Mouse (Mus musculus) embryonic facial prominence, embryonic 10.5 days (tissue): ENCODE data around the gene Wnt3. TPM values are rescaled to one million over a fixed set of nuclear protein-coding genes. Genes with fewer than 3 reads are reported as not detected.

ENCODE experiments used
- DNase-seq: peaks from one replicate; pipeline ENCODE4 v3.0.0-alpha.2; 2017; ENCODE audit warnings: low spot score
- H3K27ac ChIP-seq: fragments of 300-500 bp; sonication (generic); replicated peaks from 2 replicates; pipeline ENCODE4 v1.5.1; 2016; ENCODE audit warnings: mild to moderate bottlenecking
- H3K27me3 ChIP-seq: fragments of 300-500 bp; sonication (generic); replicated peaks from 2 replicates; pipeline ENCODE4 v1.6.1; 2016; ENCODE audit warnings: low read depth, mild to moderate bottlenecking; ENCODE audit not compliant: poor library complexity, severe bottlenecking
- H3K36me3 ChIP-seq: fragments of 300-500 bp; sonication (generic); replicated peaks from 2 replicates; pipeline ENCODE4 v1.6.1; 2016; ENCODE audit warnings: mild to moderate bottlenecking, moderate library complexity
- H3K4me1 ChIP-seq: fragments of 300-500 bp; sonication (generic); 2 replicates; pipeline ENCODE4 v1.6.1; 2016
- H3K4me3 ChIP-seq: fragments of 300-500 bp; sonication (generic); 2 replicates; pipeline ENCODE4 v1.5.1; 2016; ENCODE audit warnings: mild to moderate bottlenecking, moderate library complexity
- H3K9me3 ChIP-seq: fragments of 300-500 bp; sonication (generic); 2 replicates; pipeline ENCODE4 v1.6.1; 2016; ENCODE audit warnings: mild to moderate bottlenecking
- WGBS: fragments of 180-500 bp; shearing (Covaris S2); methylation state at CpG from one replicate; pipeline ENCODE4 v1.1.7; 2016; 5-methylcytosine and 5-hydroxymethylcytosine counted together
- polyA plus RNA-seq: library from polyadenylated mRNA; unstranded; fragments of >200 nt; fragmentation: Nextera tagmentation; extraction: Ambion mirVana; gene quantifications from 2 replicates; pipeline ENCODE4 v1.2.1, GENCODE M21; 2016

Gene Wnt3
- polyA plus RNA-seq: 3.7 and 4.3 TPM in 2 replicates

DNA sequence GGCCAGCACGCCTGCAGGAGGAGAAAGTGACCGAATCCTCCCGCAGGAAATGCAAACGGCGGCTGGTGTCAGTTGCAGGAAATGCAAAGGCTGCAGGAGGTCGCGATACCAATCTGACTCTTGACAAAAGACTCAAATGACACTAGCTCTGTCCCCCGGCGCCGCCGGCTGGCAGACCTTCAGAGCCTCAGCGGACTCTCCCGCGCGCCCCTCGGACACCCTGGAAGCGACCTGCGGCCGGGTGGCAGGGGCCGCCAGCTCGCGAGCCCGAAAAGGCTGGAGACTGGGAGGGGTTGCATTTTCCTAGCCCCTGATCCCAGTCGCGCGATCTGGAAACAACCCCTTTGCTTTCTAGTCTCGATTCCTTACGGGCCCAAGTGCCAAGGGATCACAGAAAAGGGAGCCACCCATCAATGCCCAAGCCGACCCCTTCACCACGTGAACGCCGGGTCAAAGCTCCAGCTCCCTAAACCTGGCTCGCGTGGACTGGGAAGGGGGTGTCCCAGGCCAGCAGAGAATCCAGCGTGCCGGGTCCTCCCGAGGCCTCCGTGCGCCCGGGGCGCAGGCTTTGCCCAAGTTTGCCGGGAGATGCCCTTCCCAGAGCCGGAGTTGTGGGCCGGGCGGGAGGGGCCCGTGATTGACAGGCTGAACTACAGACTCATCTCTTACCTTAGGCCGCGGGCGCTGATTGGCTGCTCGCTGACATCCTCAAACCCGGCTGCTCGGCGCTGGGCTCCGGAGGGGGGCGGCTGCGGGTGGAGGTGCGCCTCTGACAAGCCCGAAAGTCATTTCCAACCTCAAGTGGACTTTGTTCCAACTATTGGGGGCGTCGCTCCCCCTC lies at the start of gene Wnt3:
Wnt3 (plus strand) TSS at position 764 of the 841 bp plus-strand sequence.
- peak; percentile 77 for DNase-seq
- under 1% methylated on average over 60 of the region's 60 CpGs for WGBS
- H3K4me1 ChIP-seq: peaks cover 45% of the 10 kb centered on the region

DNA sequence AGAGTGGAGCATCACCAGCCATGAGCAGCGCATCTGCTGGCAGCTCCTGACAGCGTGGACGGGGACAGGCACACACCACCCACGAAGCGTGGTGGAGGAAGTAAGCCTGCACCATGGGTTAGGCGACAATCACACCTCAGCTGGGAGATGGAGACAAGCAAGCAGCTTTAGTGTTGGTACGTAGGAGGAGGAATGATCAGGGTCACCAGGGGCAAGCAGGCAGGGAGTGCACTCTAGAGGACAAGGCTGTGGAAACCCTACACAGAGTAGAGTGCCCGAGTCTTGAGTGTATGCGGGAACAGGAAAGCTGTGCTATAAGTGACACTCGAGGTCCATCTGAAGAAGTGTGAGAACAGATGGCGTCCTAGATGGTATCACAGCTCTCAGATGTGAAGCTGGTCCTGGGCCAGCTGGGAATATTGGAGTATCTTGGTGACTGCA lies 49.6 kb upstream of the Wnt3 start:
- no peaks in the 10 kb centered on the region for H3K9me3 ChIP-seq
- no peak for DNase-seq
- H3K36me3 ChIP-seq: no peaks in the 10 kb centered on the region
- no peak overlapping the region for H3K4me3 ChIP-seq
- peaks cover 21% of the 10 kb centered on the region for H3K27me3 ChIP-seq
- peaks cover 20% of the 10 kb centered on the region for H3K4me1 ChIP-seq
- no peak overlapping the region for H3K27ac ChIP-seq
- WGBS: 81% methylated on average over 11 of the region's 11 CpGs

More for the DNA sequence above, at the start of gene Wnt3:
- H3K27me3 ChIP-seq: peaks cover 100% of the 10 kb centered on the region
- H3K4me3 ChIP-seq: peak within 1 kb of the TSS; percentile 58
- H3K9me3 ChIP-seq: no peaks in the 10 kb centered on the region
- H3K27ac ChIP-seq: peak within 1 kb of the TSS; percentile 51; the same call in 1 of the 2 replicates
- H3K36me3 ChIP-seq: no peaks in the 10 kb centered on the region

DNA sequence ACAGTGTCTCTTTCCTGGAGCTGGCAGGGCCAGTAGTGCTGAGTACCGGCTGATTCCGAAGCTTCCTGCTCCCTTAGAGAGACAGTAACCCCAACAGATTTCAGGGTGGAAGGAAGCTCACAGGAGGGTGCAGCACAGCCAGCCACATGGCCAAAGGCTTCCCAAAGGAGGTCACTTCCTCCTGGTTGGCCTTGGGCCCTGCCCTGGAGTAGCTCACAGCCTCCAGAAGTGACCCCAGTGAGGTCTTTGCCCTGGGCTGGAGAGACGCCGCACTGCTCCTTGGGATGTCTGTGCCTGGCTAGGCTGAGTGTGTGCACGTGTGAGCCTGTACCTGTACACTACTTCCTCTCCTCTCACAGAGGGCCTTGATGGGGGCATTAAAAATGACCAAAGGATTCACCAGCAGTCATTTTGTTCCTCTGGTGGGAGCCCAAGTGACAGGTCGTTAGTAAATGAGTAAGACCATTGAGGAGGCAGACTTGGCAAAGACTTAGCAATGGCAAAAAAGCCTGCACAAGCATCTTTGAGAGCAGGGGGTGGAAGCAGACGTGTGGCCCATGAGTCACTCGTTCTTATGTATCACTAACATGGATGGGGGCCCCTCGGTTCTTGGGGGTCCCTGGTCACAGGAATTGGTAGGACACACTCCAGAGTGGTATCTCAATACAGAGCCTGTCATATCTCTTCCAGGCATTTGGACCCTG lies 44.5 kb upstream of the Wnt3 start:
- Histone ChIP-seq H3K27ac (no peak overlapping the region), H3K9me3 (no peaks in the 10 kb centered on the region), H3K4me1 (peaks cover 19% of the 10 kb centered on the region), H3K27me3 (peaks cover 50% of the 10 kb centered on the region), H3K36me3 (no peaks in the 10 kb centered on the region), H3K4me3 (no peak overlapping the region)
- 71% methylated on average over 9 of the region's 9 CpGs for WGBS
- DNase-seq: no peak

DNA sequence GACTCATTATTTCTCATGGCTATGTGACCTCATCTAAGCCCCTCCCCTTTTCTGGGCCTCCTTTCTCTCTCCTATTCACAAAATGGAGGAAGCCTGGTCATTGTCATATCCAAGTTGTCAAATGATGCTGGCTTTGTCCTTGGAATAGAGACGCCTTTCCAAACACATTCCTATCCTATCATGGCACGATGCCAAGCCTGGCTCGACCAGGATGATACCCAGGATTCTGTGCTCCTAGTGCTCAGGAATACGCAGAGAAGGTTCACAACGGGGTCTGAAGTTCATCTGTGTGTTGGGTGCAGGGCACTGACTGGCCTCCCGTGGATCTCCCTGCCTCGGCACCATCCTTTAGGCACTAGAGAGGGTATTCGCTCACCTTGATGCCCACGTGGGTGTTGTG lies 42.4 kb upstream of the Wnt3 start:
- WGBS: 86% methylated on average over 9 of the region's 9 CpGs
- DNase-seq: no peak

DNA sequence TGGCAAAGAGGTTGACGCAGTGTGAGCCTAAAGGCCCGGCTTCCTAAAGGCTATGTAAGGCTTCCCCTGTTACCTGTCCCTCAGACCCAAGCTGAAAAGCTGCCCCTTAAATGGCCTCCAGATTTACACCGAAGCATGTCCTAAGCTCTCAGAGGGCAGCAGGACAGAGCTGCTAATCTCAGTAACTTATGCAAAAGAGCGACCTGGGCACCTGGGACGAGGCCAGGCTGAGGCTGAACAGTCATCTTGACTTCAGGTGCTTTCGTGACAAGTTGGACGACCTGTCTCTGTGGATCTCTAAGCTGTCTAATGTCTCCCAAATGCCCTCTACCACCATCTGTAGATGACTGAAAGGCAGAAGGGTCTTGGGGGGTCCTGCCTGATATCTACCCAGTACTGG lies 41.6 kb upstream of the Wnt3 start:
- H3K4me1 ChIP-seq: peaks cover 29% of the 10 kb centered on the region
- H3K27me3 ChIP-seq: peaks cover 55% of the 10 kb centered on the region
- WGBS: 85% methylated on average over 7 of the region's 7 CpGs
- H3K4me3 ChIP-seq: no peak overlapping the region
- no peak for DNase-seq
- no peak overlapping the region for H3K27ac ChIP-seq
- H3K36me3 ChIP-seq: no peaks in the 10 kb centered on the region
- H3K9me3 ChIP-seq: no peaks in the 10 kb centered on the region

More for the DNA sequence above, 42.4 kb upstream of the Wnt3 start:
- Histone ChIP-seq H3K4me1 (peaks cover 29% of the 10 kb centered on the region), H3K4me3 (no peak overlapping the region), H3K36me3 (no peaks in the 10 kb centered on the region), H3K9me3 (no peaks in the 10 kb centered on the region), H3K27me3 (peaks cover 55% of the 10 kb centered on the region), H3K27ac (no peak overlapping the region)

DNA sequence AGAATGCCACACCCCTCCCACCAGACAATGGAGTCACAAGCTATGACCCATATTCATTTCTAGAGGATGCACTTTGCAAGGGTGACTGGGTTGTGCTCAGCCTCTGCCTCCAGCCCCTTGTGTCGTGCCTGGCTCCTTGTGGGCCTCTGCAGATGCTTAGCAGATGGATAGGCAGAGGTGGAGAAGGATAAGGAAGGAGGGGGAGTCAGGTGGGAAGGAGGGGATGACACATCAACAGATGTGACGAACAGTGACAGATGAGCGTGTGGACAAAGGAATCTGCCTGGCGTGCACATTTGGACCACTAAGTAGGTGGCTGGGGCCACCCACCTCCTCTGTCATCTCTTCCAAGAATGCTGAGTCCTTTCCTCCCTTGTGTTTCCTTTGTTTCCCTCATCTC lies 40.9 kb upstream of the Wnt3 start:
- Histone ChIP-seq H3K36me3 (no peaks in the 10 kb centered on the region), H3K27ac (no peak overlapping the region), H3K4me3 (no peak overlapping the region), H3K27me3 (peaks cover 60% of the 10 kb centered on the region), H3K4me1 (peaks cover 29% of the 10 kb centered on the region), H3K9me3 (no peaks in the 10 kb centered on the region)
- 66% methylated on average over 4 of the region's 4 CpGs for WGBS
- DNase-seq: no peak

DNA sequence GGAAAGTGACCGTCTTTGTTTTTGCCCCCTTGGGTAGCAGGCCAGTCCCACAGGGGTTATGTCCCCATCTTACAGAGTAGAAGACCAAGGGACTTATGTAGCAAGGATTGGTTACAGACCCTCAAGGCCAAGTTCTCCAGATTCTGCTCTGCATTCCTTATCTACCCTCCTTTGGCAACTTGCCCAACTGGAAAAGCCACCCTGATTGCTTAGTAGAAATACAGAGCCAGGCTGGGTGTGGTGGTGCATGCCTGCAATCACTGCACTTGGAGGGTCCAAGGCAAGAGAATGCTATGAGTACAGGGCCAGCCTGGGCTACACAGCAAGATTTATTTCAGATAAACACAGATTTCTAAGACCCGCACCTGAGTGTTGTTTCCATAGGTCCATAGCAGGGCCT lies 40.0 kb upstream of the Wnt3 start:
- H3K9me3 ChIP-seq: no peaks in the 10 kb centered on the region
- H3K27ac ChIP-seq: no peak overlapping the region; the same call in 1 of the 2 replicates
- DNase-seq: no peak
- no peak overlapping the region for H3K4me3 ChIP-seq
- peaks cover 60% of the 10 kb centered on the region for H3K27me3 ChIP-seq
- 83% methylated on average over 2 of the region's 2 CpGs for WGBS
- peaks cover 28% of the 10 kb centered on the region for H3K4me1 ChIP-seq
- no peaks in the 10 kb centered on the region for H3K36me3 ChIP-seq

DNA sequence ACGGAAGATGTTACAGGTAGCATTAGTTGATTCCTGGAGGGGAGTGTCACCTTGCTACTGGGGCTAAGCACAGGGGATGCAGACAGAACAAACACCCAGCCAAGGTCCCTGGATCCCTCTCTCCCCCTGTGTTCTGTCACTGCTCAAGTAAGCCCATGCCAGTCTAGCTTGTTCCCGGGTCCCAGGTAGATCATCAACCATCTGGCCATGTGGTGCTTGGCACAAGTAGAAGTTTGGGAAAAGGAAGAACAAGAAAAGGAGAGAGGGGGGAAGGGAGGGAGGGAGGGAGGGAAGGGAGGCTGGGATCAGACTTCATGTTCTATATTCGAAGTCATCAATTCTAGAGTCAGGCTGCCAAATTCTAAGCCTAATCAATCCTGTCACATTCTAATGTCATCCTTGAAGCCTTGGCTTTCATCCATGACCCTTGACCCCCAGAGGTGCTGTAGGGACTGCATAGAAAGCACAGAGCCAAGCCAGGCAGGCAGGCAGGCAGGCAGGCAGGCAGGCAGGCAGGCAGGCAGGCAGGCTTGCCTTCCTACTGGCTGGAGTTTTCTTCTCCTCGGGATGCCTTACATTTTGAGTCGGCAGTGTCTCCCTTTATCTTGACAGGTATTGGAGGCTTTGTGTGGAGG lies 39.4 kb upstream of the Wnt3 start:
- no peak overlapping the region for H3K4me3 ChIP-seq
- H3K9me3 ChIP-seq: no peaks in the 10 kb centered on the region
- peaks cover 23% of the 10 kb centered on the region for H3K4me1 ChIP-seq
- 76% methylated on average over 5 of the region's 5 CpGs for WGBS
- H3K27ac ChIP-seq: no peak overlapping the region
- peaks cover 58% of the 10 kb centered on the region for H3K27me3 ChIP-seq
- no peaks in the 10 kb centered on the region for H3K36me3 ChIP-seq
- no peak for DNase-seq

DNA sequence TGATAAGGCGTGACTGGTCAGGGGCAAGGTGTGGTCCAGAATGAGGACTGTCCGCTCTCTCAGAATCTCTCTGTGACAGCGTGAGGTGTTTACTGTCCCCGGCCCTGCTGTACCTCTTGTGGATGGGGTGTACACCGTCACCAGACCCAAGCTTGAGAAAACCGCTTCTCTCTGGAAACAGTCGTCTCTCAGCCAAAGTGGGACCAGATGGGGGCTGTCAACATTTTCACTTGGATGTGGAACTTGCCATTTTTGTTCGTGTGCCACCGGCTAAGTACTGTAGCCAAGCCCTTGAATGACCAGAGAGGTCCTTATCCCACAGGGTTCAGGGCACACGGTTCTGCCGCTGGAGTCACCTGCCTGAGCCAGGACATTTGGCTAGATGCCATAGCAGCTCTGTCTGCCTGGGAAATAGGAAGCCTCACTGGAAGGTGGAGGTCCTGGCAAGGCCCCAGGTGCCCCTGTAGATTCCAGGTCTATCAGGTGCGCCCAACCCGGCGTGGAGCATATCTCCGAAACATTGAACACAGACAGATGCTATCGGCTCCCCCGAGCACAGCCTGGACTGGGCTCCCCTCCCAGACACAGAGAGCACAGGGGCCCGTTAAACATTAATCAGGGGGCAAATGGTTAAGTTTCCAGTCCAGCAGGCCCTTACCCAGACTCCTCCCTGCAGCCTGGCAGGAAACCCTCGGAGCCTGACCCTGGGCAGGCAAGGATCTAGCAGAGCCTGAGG lies 38.7 kb upstream of the Wnt3 start:
- H3K27ac ChIP-seq: no peak overlapping the region
- no peak for DNase-seq
- 77% methylated on average over 19 of the region's 19 CpGs for WGBS
- no peaks in the 10 kb centered on the region for H3K36me3 ChIP-seq
- H3K4me3 ChIP-seq: no peak overlapping the region
- peaks cover 55% of the 10 kb centered on the region for H3K27me3 ChIP-seq
- H3K9me3 ChIP-seq: no peaks in the 10 kb centered on the region
- peaks cover 20% of the 10 kb centered on the region for H3K4me1 ChIP-seq

DNA sequence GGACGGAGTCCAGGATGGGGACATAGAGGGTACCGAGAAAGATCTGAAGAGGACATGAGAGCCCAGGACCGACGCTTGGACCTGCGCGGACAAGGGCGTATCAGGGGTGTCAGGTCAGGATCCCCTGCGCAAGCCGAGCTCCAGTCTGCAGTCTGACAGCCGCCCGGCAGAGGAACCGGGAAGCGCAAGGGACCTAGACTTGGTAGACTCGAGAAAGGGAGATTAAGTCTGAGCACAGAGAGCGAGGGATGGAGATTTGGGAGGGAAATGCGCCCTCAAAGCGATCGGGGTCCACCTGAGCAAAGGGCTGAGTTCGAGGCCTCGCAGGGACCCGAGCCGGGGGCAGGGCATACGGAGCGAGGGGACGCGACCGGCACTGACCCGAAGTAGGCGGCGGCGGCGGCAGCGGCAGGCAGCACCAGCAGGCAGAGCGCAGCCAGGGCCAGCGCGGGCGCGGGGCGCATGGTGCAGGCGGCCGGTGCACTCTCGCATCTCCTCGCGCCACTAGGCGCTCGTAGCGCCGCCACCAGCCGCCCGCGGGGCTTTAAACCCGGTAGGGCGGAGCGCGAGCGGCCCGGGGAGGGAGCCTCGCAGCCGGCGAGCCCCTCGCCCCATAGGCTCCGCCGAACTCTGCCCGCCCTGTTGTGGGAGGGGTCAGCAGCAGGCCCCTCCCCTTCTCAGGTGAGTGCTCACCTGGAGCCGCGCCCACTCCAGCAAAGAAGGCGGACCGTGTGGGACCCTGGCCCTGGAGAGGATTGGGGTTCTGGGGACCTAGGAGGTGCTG lies 24.5 kb upstream of the Wnt3 start, which contains the start of gene Wnt9b:
Wnt9b (minus strand) TSS at position 516 of the 784 bp plus-strand sequence.
- under 1% methylated on average over 68 of the region's 68 CpGs for WGBS
- Histone ChIP-seq H3K36me3 (no peaks in the 10 kb centered on the region), H3K4me3 (peak within 1 kb of the TSS; percentile 65), H3K4me1 (peaks cover 17% of the 10 kb centered on the region), H3K27ac (no peak within 1 kb of the TSS), H3K27me3 (peaks cover 96% of the 10 kb centered on the region), H3K9me3 (no peaks in the 10 kb centered on the region)
- DNase-seq: peak; percentile 74

DNA sequence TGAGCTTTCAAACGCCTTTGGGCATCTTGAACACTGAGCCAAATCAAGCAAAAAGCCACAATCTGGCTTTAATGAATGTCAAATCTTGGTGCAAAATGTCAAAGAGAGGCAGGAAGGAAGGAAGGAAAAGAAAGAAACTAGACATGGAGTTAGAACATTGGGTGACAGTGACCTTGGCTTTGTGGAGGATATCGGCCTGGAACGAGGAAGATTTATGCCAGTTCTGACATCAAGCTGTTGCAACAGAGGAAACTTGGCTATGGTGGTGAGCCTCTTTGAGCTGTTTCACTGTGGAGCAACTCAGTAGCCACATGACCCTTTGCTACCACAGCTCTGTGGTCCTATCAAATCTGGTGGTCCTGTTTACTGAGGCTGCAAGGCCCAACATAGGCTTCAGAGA lies 23.3 kb upstream of the Wnt3 start:
- no peak for DNase-seq
- Histone ChIP-seq H3K4me3 (no peak overlapping the region), H3K27ac (no peak overlapping the region), H3K9me3 (no peaks in the 10 kb centered on the region), H3K27me3 (peaks cover 88% of the 10 kb centered on the region), H3K36me3 (no peaks in the 10 kb centered on the region), H3K4me1 (peaks cover 17% of the 10 kb centered on the region)
- 64% methylated on average over 3 of the region's 3 CpGs for WGBS
